7 mouse cellular contexts compared by ENCODE assay signal in genomic region chr10:70368685-70369084, GRCm38 (mm10).
DNase-seq lines count a peak whose midpoint lies in the region; ATAC-seq and TF ChIP-seq lines count a peak whose summit lies in the region.

No protein-coding gene starts in this region.

- WGBS in midbrain, postnatal 0 days: 22% methylated on average over 7 of the region's 7 CpGs

- H3K4me2 ChIP-seq in midbrain, postnatal 0 days (ENCODE audit: low read depth, low read length, poor library complexity, severe bottlenecking): no peak overlapping the region

- H3K36me3 ChIP-seq in midbrain, postnatal 0 days (ENCODE audit: insufficient read depth, low read length): no peaks in the 10 kb centered on the region

- H3K27ac ChIP-seq in embryonic fibroblast, embryonic 13.5 days (ENCODE audit: insufficient read depth, low read length): no peak overlapping the region
- H3K27ac ChIP-seq in midbrain, postnatal 0 days (ENCODE audit: low read depth, low read length): no peak overlapping the region

- peak; percentile 49; the same call in 1 of the 2 replicates for ATAC-seq in midbrain, postnatal 0 days (ENCODE audit: low FRiP score)

- no peaks in the 10 kb centered on the region; the same call in 1 of the 2 replicates for H3K4me1 ChIP-seq in embryonic fibroblast, embryonic 13.5 days (ENCODE audit: control insufficient read depth, insufficient read depth, low read length)
- no peaks in the 10 kb centered on the region for H3K4me1 ChIP-seq in midbrain, postnatal 0 days (ENCODE audit: insufficient read depth, low read length)

- no peaks in the 10 kb centered on the region for H3K9me3 ChIP-seq in midbrain, postnatal 0 days (ENCODE audit: low read length)

- TF ChIP-seq CTCF in embryonic fibroblast, embryonic 13.5 days (IDR thresholded peaks at IDR 0.05; ENCODE audit: borderline replicate concordance, insufficient read depth, low read length): peak; percentile 78
- peak; percentile 73 for TF ChIP-seq CTCF in midbrain, postnatal 0 days (IDR thresholded peaks at IDR 0.05)

- H3K27me3 ChIP-seq in midbrain, postnatal 0 days (ENCODE audit: insufficient read depth, low read length): no peaks in the 10 kb centered on the region

- no peak overlapping the region for H3K9ac ChIP-seq in midbrain, postnatal 0 days (replicated peaks; ENCODE audit: low read length, poor library complexity, severe bottlenecking)

- TF ChIP-seq POLR2A in embryonic fibroblast, embryonic 13.5 days (IDR thresholded peaks at IDR 0.05; ENCODE audit: low read depth, low read length): no peak

- DNase-seq in Muller cell, postnatal 12 days (ENCODE audit: inconsistent ontology term): peak; percentile 46
- peak; percentile 83 for DNase-seq in adrenal gland, postnatal 36 days
- peak; percentile 23 for DNase-seq in heart, postnatal 25 days (ENCODE audit: low spot score)
- DNase-seq in left cerebral cortex, adult 18-20 months (ENCODE audit: low spot score in 2 of 2): peak; percentile 73 to 76
- peak; percentile 80 for DNase-seq in midbrain, postnatal 0 days (ENCODE audit: low spot score)
- DNase-seq in testis, postnatal 14 days (ENCODE audit: low spot score): peak; percentile 35

- intact Hi-C loops in heart, postnatal 25 days (cut with DNase I): loop anchor here (1.0 to 10.0 kb wide), 4 partner anchors 138 to 596 kb away; no protein-coding TSS in a partner anchor

- H3K4me3 ChIP-seq in embryonic fibroblast, embryonic 13.5 days (ENCODE audit: insufficient read depth, low read length): no peak overlapping the region
- no peak overlapping the region for H3K4me3 ChIP-seq in midbrain, postnatal 0 days (ENCODE audit: low read depth, low read length)

Comparison
In these comparisons a context has a peak if more than half of its experiments do, and no peak if none do; other contexts are left out.
1. DNase-seq: peak in every context shown above with its lines; median percentile 83 in adrenal gland, postnatal 36 days; 80 in midbrain, postnatal 0 days; 74 in left cerebral cortex, adult 18-20 months; 46 in Muller cell, postnatal 12 days; 35 in testis, postnatal 14 days; 23 in heart, postnatal 25 days.